Mouse (Mus musculus) skeletal muscle tissue, postnatal 0 days (tissue): ENCODE data around the gene Creb3. TPM values are rescaled to one million over a fixed set of nuclear protein-coding genes. Genes with fewer than 3 reads are reported as not detected.

Source experiments
- polyA plus RNA-seq: library from polyadenylated mRNA; unstranded; fragments of >200 nt; fragmentation: Nextera tagmentation; extraction: Ambion mirVana; gene quantifications from 2 replicates; pipeline ENCODE4 v1.2.1, GENCODE M21; 2015

Creb3 gene
- polyA plus RNA-seq = 73.8 and 82.0 TPM in 2 replicates

GRCm38 (mm10) chr4:43561997-43562768 lies at the start of gene Creb3, which contains the start of gene Tln1:
TSS of gene Creb3 (plus strand) at chr4:43562332.
TSS of gene Tln1 (minus strand) at chr4:43562691.

GRCm38 (mm10) chr4:43578376-43579204 lies 16.5 kb downstream of the Creb3 start, which contains the start of the genes Rgp1 and Gba2:
TSS of gene Rgp1 (plus strand) at chr4:43578715.
TSS of gene Gba2 (minus strand) at chr4:43578873.

GRCm38 (mm10) chr4:43584444-43585416 lies 22.6 kb downstream of the Creb3 start, which contains the start of gene Msmp:
TSS of gene Msmp (minus strand) at chr4:43584494.

Other genes starting within 250 kb of the Creb3 start
- gene Rusc2, start 180.4 kb upstream of the Creb3 start, polyA plus RNA-seq = 21.0 and 21.1 TPM in 2 replicates
- gene Fam166b, start 133.2 kb upstream of the Creb3 start, polyA plus RNA-seq = not detected in 2 replicates
- gene Tesk1, start 120.4 kb upstream of the Creb3 start, polyA plus RNA-seq = 5.8 and 7.2 TPM in 2 replicates
- 1.7 and 1.9 TPM in 2 replicates for gene Cd72, start 107.7 kb upstream of the Creb3 start, polyA plus RNA-seq
- not detected in 2 replicates for gene Sit1, start 78.6 kb upstream of the Creb3 start, polyA plus RNA-seq
- 56.6 and 56.9 TPM in 2 replicates for gene Ccdc107, start 69.4 kb upstream of the Creb3 start, polyA plus RNA-seq
- 7.0 and 7.9 TPM in 2 replicates for gene Arhgef39, start 62.6 kb upstream of the Creb3 start, polyA plus RNA-seq
- 0.59 and 0.61 TPM in 2 replicates for gene Car9, start 55.4 kb upstream of the Creb3 start, polyA plus RNA-seq
- 10,111 and 10,503 TPM in 2 replicates for gene Tpm2, start 38.6 kb upstream of the Creb3 start, polyA plus RNA-seq
- 49.9 and 55.4 TPM in 2 replicates for gene Tln1, start 359 bp downstream of the Creb3 start, polyA plus RNA-seq
- 10.9 and 16.0 TPM in 2 replicates for gene Rgp1, start 16.4 kb downstream of the Creb3 start, polyA plus RNA-seq
- gene Gba2, start 16.5 kb downstream of the Creb3 start, polyA plus RNA-seq = 10.1 and 10.5 TPM in 2 replicates
- 0.72 and 0.85 TPM in 2 replicates for gene Msmp, start 22.2 kb downstream of the Creb3 start, polyA plus RNA-seq
- 11.0 and 11.8 TPM in 2 replicates for gene Npr2, start 69.6 kb downstream of the Creb3 start, polyA plus RNA-seq
- gene Spag8, start 91.3 kb downstream of the Creb3 start, polyA plus RNA-seq = 0.16 TPM in 1 of 2 replicates, not detected in the other
- 205 and 218 TPM in 2 replicates for gene Hint2, start 94.1 kb downstream of the Creb3 start, polyA plus RNA-seq
- 3.4 and 4.4 TPM in 2 replicates for gene Tmem8b, start 106.6 kb downstream of the Creb3 start, polyA plus RNA-seq
- gene Fam221b, start 106.8 kb downstream of the Creb3 start, polyA plus RNA-seq = 3.3 and 4.2 TPM in 2 replicates
- gene Olfr70, start 138.5 kb downstream of the Creb3 start, polyA plus RNA-seq = not detected in 2 replicates
- gene Olfr71, start 147.9 kb downstream of the Creb3 start, polyA plus RNA-seq = not detected in 2 replicates
- 5.8 and 8.3 TPM in 2 replicates for gene Hrct1, start 164.9 kb downstream of the Creb3 start, polyA plus RNA-seq
- 1.2 and 1.4 TPM in 2 replicates for gene Spaar, start 167.7 kb downstream of the Creb3 start, polyA plus RNA-seq
- not detected in 2 replicates for gene Olfr159, start 208.7 kb downstream of the Creb3 start, polyA plus RNA-seq